Mouse (Mus musculus) urinary bladder, postnatal 14 days (tissue): Measurements from ENCODE around the gene Scpep1.

Experiments
- DNase-seq: peaks from one replicate; pipeline ENCODE4 v3.0.0; 2021; ENCODE audit warnings: low spot score

The Scpep1 gene

DNA sequence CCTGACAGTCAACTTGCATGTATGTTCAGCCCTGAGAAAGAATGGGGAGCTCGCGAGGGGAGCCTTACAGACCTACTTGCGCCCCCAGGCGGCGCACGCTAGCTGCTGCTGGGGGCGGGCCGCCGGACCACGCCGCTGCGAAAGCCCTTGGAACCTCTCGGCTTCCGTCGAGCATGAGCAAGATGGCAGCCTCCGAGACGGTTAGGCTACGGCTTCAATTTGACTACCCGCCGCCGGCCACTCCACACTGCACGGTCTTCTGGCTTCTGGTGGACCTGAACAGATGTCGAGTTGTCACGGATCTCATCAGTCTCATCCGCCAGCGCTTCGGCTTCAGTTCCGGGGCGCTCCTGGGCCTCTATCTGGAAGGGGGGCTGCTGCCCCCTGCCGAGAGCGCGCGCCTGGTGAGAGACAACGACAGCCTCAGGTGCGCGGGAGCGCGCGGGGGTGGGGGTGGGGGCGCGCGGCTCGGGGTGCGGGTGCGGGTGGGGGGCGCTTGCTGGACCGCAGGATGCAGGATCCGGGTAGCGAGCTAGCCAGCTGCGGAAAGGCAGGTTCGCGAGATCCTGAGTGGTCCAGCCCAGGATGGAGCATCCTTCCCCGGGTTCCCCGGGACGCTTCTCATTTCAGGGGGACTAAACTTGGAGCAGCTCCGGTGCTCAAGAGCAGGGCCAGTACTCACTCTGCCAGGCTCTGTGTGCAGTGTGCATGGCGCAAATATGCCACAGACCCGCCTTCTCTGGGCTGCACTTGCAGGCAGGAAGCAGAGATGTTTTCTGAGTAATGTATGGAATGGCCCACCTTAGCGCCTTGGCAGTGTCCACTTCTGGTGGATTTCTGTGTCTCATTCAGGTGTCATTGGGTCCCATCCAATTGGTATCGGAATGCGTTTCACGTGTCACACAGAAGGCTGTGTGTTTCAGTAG, 18.8 kb upstream of the Scpep1 start:
- DNase-seq = peak; percentile 93

DNA sequence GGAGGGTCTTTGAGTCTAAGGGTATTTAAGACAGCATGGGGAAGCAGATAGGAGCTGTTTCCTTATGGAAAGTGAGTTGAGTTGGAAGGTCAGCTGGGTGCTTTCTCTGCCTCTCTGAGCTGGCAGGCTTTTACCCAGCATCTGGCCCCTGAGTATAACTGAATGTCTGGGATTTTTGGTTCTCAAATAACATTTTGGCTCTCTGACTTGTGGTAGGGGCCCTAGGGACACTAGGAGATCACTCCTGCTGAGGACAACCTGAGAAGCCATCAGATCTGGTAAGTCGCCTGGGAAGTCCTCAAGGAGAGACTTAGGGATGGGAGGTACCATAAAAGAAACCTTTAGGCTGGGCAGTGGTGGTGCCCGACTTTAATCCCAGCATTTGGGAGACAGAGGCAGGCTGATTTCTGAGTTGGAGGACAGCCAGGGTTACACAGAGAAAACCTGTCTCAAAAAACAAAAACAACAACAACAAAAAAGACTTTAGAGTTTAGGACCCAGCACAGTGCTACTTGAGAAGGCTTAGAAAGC, 15.0 kb upstream of the Scpep1 start, which contains the start of gene Coil:
TSS of gene Coil (plus strand) at position 51 of the 531 bp plus-strand sequence.
- no peak for DNase-seq

DNA sequence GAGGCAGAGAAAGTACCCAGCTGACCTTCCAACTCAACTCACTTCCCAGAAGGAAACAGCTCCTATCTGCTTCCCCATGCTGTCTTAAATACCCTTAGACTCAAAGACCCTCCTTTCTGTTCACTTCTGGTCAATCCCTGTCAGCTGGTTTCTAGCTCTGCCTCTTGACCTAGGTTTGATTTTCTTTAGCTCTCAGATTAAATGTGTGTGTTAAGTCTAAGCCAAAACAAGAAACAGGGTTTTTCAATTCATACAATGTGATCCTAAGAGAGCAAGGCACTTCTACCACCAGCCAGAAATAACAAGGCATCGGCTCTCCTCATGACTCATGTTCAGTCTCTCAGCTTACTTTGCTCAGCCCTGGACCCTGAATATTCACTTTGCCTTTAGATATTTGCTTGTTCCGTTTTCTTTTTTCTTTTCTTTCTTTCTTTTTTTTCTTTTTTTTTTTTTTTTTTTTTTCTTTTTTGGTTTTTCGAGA, 11.7 kb upstream of the Scpep1 start, which contains the start of gene Elobl:
TSS of gene Elobl (minus strand) at position 51 of the 481 bp plus-strand sequence.
- DNase-seq = no peak

DNA sequence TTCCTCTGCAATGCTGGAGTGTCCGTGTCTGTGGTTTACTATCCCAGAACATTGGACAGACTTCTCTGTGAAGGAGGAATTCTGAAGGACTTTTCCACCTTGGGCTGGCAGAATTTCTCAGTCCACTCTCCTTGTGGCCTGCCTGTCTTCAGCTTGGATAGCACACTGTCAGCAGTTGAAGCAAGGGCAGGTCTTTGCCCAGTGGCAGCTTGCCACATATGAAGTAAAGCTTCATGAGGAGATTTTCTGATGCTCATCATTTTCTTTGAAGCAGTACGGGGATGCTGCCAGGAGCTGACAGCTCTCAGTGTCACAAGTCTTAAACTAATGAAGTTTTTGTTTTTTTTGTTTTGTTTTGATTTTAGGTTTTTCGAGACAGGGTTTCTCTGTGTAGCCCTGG, 3.6 kb upstream of the Scpep1 start:
- DNase-seq = no peak

DNA sequence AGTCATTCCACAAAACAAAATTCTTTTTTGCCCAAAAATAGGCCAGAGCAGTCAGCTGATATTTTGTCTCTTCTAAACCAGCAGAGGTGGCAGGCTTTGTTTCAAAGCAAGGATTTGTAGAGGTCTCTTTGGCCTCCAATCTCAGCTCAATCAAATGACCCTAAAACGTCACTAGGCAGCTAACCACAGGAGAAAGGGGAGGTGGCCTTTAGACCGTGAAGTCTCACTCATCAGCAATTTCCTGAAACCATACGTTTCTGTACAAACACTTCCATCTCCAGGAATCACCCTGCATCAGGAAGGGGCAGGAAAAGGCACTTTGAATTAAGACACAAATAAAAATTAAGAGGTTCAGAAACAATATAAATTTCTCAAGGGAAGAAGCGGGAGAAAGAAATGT, 462 bp downstream of the Scpep1 start:
- DNase-seq = no peak

DNA sequence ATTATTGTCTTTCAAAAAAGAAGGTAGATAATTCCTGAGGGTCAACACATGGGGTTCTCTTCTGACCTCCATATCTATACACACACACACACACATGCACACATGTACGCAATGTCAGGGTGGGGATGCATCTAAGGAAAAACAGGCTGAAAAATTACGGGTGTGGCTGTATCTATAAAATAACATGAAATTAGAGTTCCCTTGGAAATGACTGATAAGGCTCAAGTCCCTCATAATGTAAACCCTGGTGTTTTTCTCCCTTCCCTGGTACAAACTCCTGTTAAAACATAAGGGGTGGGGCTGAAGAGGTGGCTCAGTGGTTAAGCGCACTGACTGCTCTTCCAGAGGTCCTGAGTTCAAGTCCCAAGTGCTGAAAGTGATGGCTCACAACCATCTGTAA, 1.7 kb downstream of the Scpep1 start:
- DNase-seq = no peak

DNA sequence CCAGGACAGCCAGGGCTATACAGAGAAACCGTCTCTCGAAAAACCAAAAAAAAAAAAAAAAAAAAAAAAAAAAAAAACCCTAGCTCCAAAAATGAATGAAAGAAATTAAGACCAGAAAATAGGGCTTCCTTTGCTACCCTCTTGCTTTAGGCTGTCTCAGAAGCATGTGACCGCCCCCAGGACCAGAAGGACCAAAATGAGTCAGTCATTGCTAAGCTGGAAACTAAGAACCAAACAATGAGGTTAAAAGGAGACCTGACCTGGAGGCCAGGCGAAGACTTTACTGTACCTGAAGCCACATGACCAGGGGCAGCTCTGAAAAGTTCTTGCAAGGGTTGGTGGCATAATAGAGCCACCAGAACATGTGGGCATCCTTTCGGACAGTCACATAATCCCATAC, 3.1 kb downstream of the Scpep1 start:
- no peak for DNase-seq

DNA sequence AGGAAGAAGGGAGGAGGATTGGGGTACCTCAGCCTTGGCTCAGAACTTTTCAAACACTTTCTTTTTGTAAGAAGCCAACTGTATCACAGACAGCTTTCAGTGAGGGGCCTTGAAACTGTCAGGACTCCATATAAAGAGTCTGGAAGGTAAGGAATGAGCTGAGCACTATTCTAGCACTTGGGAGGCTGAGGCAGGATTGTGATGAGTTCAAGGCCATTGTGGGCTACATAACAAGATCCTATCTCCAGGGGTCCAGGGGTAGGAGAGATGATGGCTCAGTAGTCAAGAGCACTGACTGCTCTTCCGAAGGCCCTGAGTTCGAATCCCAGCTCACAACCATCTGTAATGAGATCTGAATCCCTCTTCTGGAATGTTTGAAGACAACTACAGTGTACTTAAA, 3.7 kb downstream of the Scpep1 start:
- DNase-seq = no peak

DNA sequence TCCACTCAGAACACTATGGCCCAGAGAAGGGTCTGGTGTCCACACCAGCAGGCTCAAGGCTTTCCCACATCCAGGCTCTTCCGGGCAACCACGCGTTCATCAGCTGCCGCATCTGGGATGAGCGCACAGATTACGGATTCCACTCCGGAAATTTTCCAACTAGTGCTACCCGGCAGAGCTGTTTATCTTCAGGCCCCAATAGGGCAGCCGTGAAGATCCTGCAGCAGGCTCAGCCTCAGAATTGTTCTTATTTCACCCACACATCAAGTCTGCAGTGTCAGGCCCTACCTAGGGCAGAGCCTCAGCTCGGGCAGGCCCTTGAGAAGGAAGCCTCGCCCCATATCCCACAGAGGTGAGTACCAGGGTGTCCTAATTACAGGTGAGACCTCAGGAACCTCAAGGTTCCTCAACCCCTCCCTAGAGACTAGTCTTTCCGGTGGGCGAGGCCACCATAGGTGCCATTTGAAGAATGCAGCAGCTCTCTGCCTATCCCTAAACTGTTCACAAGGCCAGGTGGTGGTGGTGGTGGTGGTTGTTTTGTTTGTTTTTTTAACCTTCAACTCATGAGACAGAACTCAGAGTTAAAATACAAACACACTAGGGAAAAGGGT, 4.5 kb downstream of the Scpep1 start:
- no peak for DNase-seq

DNA sequence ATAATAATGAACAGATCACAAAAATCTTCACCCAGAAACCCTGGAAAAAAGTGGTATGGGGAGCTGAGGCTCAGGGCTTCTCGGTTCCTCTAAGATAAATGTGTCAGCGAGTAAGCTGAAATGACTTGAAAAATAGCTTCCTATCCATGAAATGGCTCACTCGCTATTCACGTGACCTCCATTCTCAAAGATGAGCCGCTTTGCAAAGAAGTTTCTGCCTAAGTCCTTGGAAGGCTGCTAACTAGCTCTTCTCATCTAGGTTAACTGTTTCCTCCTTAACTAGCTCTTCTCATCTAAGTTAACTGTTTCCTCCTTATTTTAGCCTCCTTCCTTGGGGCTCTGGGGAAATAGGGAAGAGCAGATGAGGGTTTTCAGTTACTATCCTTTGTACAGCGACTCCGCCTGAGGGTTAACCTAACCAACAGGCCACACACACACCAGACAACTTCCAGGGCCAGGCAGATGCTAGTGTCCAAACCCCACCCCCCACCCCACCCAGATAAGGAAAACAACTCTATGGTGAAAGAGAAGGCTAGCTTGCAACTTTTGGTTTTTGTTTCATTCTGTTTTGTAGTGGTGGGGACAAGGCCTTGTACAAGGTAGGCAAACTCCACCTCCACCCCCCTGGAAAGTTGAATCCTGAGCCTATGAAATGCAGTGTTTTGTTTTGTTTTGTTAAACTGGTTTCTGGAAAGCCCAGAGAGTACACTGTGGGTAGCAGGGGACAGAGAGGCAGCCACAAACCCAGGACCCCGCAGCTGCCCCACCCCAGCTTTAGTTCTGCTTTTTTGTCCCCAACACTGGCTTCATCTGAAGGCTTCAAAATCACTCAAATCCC, 5.2 kb downstream of the Scpep1 start:
- no peak for DNase-seq

DNA sequence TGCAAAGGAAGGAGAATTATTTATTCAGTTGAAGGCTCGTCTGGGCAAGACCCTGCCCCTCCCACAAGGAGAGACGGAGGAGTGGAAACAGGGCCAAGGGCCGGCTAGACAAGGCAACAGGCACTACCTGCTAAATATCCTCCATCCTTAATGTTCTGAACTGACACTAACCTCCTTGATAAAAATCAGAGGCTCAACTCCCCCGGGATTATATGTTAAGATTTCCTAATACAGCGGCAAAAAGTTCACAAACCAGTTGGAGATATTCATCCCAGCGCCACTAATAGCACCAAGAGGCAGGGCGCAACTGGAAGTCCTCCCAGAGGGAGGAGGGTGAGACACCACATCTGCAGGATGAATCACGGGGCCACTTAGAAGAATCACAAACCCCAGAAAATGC, 6.4 kb downstream of the Scpep1 start:
- DNase-seq = no peak

DNA sequence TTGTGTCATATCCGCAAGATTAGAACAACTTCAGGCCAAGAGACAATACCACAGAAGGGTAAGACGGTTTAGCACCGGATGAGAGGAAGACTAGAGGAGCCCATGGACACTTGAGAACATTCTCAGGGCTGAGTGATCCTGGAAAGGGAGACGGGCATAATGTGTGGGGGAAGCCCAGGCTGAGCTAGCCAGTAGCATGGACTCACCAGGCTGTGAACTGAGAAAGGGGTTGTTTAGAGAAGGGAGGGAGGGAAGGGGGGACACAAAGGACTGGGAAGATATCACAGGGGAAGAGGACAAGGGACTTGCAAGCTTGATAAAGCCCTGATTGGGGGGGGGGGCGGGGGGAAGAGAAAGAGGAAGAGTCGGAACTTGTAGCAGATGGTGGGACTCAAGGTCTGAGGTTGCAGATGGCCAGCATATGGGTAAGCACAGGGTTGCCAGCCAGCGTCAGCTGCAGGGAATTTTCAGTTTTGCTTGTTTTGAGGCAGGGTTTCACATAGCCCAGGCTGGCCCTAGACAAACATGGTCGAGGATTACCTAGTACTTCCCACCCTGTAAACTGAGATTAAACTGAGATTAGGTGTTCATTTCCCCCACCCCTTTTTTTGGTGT, 9.2 kb downstream of the Scpep1 start:
- DNase-seq = no peak

DNA sequence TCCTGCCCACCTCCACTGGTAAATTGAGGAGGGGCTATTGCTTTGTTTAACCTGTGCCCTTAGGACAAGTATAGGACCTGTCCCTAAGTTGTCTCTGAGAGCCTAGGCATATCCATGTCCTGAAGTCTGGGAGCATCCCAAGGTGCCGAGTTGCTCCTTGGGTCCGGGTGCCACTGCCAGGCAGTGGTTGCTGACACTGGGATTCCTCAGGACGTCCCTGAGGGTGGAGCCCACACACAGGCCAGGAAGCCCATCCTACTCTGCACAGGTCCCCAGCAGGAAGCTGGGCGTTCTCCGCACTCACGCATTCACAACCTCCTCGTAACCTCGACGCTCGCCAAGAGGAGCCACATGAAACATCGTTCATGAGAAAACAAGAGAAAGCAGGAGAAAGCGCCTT, 13.8 kb downstream of the Scpep1 start:
- DNase-seq = no peak

DNA sequence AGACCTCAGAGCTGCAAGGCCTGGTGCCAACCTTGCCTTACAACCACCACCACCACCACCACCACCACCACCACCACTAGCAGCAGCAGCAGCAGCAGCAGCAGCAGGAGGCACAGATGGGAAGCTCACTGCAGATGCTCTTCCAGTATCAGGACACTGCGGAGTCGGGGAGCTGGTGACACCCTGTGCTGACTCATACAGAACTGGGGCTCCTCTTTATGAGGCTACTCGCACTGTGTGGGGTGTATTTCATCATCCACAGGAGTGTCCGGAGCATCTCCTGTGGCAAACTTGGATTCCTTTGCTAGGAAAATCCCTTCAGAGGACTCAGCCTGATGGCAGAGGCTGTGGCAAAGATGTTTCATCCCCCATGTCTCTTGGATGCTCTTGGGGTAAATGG, 15.6 kb downstream of the Scpep1 start:
- DNase-seq = no peak

DNA sequence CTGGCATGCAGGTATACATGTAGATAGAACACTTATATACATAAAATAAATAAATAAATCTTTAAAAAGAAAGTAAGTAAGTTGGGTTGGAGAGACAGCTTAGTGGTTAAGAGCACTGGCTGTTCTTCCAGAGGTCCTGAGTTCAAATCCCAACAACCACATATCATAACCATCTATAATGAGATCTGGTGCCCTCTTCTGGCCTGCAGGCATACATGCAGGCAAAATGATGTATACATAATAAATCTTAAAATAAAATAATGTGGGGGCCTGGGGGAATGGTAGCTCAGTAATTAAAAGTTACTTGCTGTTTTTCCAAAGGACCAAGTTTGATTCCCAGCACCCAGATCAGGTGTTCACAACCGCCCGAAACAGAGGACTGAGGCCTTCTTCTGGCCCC, 16.5 kb downstream of the Scpep1 start:
- DNase-seq = no peak

DNA sequence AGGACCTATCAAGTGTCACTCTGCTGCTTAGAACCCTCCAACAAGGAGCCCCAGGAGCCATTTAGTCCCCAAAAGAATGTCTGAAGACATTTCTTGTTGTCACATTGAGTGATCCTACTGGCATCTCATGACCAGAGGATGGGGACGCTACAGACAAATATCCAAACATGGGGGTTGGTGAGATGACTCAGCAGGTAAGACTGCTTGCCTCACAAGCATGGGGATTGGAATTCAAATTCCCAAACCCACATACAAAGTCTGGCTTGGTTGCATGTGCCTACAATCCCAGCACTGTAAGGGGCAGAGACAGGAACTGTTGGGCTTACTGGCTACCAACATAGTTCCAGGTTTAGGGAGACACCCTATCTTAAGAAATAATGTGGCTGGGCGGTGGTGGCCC, 17.4 kb downstream of the Scpep1 start:
- DNase-seq = no peak

DNA sequence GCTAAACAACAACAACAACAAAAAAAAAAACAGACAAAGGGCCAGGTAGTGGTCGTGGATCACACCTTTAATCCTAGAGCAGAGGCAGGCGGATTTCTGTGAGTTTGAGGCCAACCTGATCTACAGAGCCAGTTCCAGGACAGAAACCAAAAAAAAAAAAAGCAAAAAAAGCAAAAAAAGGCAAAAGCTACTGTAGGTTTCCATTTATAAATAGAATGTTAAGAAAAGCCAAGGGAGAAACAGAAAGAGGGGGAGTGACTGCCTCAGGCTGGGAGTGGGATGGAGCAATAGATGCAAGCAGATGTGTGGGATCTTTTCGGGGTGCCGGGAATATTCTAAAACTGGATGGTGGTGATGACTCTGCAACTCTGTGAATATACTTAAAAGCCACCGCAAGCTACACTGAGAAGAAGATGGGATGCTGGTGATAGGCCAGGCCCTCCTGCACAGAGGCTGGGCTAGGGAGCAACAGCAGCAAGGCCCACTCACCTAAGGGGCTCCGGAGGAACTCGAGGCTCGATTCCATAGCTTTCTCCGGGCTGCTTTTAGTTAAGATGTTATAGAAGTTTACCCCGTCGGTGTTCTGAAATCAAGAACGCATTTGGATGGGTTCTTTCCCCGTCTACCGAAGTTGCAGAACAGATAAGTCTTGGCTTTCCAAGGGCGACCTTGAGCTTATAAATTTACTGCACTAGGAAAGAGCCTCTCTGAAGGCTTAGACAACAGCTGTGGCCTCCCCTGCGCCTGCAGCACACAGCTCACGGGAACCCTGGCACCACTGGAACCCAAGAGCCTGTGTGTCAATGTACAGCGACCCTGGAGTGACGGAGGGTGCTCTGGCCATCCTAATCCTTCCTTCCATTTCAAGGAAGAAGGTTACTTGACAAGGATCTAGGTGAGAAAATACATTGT, 20.9 kb downstream of the Scpep1 start:
- no peak for DNase-seq

DNA sequence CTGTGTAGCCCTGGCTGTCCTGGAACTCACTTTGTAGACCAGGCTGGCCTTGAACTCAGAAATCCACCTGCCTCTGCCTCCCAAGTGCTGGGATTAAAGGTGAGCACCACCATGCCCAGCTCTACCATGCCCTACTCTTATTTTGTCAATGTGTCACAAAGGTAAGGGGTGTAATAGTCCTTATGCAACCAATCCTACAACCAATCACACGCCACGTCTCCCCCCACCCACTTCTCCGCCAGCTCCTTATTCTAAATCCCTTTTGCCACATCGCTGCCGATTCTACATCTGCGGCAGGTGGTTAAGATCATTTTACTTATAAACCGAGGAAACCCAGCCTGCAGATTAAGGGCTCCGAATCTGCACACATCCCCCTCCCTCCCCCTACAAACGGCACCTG, 22.2 kb downstream of the Scpep1 start:
- DNase-seq = no peak

DNA sequence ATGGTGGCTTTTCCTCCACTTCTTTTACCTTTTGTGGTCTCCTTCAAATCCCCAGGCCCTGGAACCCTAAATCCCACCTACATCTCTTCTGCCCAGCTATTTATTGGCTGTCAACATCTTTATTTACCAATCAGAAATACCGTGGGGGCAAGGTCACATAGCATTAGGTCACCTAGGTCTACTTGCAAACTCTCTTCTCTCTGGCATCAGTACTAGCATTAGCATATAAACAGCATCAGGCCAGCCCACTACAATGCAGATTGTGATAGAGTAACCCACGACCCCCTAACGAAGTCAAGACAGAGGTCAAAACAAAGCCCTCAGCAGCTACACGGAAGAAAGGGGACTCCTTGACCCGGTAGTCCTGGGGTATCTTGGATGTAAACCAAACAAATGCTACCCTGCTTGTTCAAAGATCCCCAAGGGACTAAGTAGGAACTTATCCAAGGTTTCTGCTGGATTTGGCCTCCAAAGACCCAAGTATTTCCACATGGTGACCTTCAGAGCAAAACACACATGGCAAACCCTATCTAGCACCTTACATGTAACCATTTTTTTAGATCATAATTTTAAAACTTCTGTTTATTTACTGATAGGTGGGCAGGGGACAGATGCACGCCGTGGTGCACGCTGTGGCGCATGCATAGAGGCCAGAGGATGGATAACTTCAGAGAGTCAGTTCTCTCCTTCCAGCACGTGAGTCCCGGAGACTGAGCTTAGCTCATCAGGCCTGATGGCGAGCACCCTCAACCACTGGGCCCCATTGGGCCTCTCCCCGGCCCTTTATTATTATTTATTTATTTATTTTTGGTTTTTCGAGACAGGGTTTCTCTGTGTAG, 23.4 kb downstream of the Scpep1 start:
- no peak for DNase-seq

DNA sequence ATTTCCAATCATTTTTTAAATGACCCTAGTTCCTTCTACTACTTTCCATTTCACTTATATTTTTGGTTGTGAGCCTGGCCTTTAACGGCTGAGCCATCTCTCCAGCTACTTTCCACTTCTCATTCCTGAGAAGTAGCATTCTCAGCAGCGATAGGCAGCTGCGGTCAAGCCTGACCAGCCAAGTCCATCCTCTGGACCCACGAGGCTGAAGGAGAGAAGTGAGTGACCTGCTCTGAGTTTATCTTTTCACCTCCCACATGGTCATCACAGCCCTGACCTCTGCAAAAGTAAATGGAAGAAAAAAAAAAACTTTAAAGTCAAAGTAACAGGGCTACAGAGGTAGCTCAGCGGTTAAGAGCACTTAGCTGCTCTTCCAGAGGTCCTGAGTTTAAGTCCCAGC, 28.7 kb downstream of the Scpep1 start:
- DNase-seq = no peak
